Mouse (Mus musculus) hindbrain, embryonic 14.5 days (tissue): ENCODE results near the gene Taar6. TPM values are rescaled to one million over a fixed set of nuclear protein-coding genes. Genes with fewer than 3 reads are reported as not detected.

Experiments used
- ATAC-seq: fragments of 200-750 bp; cut with Nextera tagmentation; 2 replicates; pipeline ENCODE4 v1.8.0; 2017; ENCODE audit warnings: moderate number of reproducible peaks, mild to moderate bottlenecking, moderate TSS enrichment, moderate library complexity; ENCODE audit not compliant: low FRiP score
- DNase-seq: peaks from one replicate; pipeline ENCODE4 v3.0.0-alpha.2; 2015; ENCODE audit warnings: low spot score
- H3K27ac ChIP-seq: fragments of 300-500 bp; sonication (generic); 2 replicates; pipeline ENCODE4 v1.5.1; 2014; ENCODE audit warnings: mild to moderate bottlenecking, moderate library complexity
- H3K27me3 ChIP-seq: fragments of 300-500 bp; sonication (generic); 2 replicates; pipeline ENCODE4 v1.6.1; 2014; ENCODE audit warnings: mild to moderate bottlenecking, low read length, mixed read lengths; ENCODE audit not compliant: control insufficient read depth, insufficient read depth
- H3K36me3 ChIP-seq: fragments of 300-500 bp; sonication (generic); replicated peaks from 2 replicates; pipeline ENCODE4 v1.6.1; 2014; ENCODE audit not compliant: control insufficient read depth, insufficient read depth
- H3K4me1 ChIP-seq: fragments of 300-500 bp; sonication (generic); replicated peaks from 2 replicates; pipeline ENCODE4 v1.6.1; 2014; ENCODE audit warnings: antibody characterized with exemption, low read length, mixed read lengths; ENCODE audit not compliant: control insufficient read depth, insufficient read depth
- H3K4me2 ChIP-seq: fragments of 300-500 bp; sonication (generic); replicated peaks from 2 replicates; pipeline ENCODE4 v1.6.1; 2014; ENCODE audit warnings: mild to moderate bottlenecking, moderate library complexity
- H3K4me3 ChIP-seq: fragments of 300-500 bp; sonication (generic); replicated peaks from 2 replicates; pipeline ENCODE4 v1.5.1; 2014; ENCODE audit warnings: mild to moderate bottlenecking, low read length
- H3K9ac ChIP-seq: fragments of 300-500 bp; sonication (generic); 2 replicates; pipeline ENCODE4 v1.6.1; 2014
- H3K9me3 ChIP-seq: fragments of 300-500 bp; sonication (generic); 2 replicates; pipeline ENCODE4 v1.6.1; 2016; ENCODE audit warnings: low read length; ENCODE audit not compliant: control insufficient read depth
- WGBS: fragments of 180-500 bp; shearing (Covaris S2); extraction: QIAGEN DNeasy Blood & Tissue Kit; methylation state at CpG from one replicate; pipeline ENCODE4 v1.1.7; 2014; 5-methylcytosine and 5-hydroxymethylcytosine counted together
- polyA plus RNA-seq: library from polyadenylated mRNA; unstranded; fragments of >200 nt; fragmentation: Nextera tagmentation; extraction: Ambion mirVana; gene quantifications from 2 replicates; pipeline ENCODE4 v1.2.1, GENCODE M21; 2014

Gene Taar6
- not detected in 2 replicates for polyA plus RNA-seq

DNA sequence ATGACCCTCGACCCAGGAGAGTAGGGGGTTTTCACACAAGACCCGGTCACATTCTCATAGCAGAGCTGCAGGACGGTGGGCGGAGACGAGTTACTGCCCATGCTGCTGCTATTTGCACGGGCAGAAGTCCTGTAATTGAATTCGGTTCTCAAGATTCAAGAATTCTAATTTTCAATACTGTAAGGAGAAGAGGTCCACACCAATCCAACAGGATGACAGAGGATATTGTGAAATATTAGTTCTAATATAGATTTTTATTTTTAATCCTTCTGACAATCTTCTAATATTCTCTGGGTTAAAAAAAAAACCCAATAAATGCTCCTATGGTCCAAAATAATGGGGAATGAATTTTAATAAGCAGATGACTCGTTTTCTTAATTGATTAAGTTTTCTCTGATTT is at the start of gene Taar6:
Gene Taar6 (minus strand): TSS at position 101 of the 400 bp plus-strand sequence.
- H3K4me2 ChIP-seq, result no peak within 1 kb of the TSS
- H3K4me1 ChIP-seq, result no peaks in the 10 kb centered on the region
- 71% methylated on average over 8 of the region's 8 CpGs for WGBS
- no peak for ATAC-seq
- no peak within 1 kb of the TSS for H3K9ac ChIP-seq
- H3K9me3 ChIP-seq, result no peaks in the 10 kb centered on the region
- no peak within 1 kb of the TSS for H3K27ac ChIP-seq
- no peak for DNase-seq
- no peaks in the 10 kb centered on the region for H3K36me3 ChIP-seq
- no peaks in the 10 kb centered on the region for H3K27me3 ChIP-seq
- no peak within 1 kb of the TSS for H3K4me3 ChIP-seq

DNA sequence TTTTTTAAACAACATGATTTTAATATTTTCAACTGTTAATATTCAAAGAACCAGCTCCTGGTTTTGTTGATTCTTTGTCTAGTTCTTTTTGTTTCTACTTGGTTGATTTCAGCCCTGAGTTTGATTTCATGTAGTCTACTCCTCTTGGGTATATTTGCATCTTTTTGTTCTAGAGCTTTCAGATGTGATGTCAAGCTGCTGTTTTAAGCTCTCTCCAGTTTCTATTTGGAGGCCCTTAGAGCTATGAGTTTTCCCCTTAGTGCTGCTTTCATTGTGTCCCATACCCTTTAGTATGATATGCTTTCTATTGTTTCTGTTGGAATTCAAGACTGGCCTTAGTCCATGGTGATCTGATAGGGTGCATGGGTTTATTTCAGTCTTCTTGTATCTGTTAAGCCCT is 45.9 kb upstream of the Taar6 start:
- Histone ChIP-seq H3K9ac (no peak overlapping the region), H3K4me3 (no peak overlapping the region), H3K4me2 (no peak overlapping the region), H3K9me3 (no peaks in the 10 kb centered on the region), H3K27me3 (no peaks in the 10 kb centered on the region), H3K27ac (no peak overlapping the region), H3K36me3 (no peaks in the 10 kb centered on the region), H3K4me1 (no peaks in the 10 kb centered on the region)
- DNase-seq, result no peak
- ATAC-seq, result no peak

DNA sequence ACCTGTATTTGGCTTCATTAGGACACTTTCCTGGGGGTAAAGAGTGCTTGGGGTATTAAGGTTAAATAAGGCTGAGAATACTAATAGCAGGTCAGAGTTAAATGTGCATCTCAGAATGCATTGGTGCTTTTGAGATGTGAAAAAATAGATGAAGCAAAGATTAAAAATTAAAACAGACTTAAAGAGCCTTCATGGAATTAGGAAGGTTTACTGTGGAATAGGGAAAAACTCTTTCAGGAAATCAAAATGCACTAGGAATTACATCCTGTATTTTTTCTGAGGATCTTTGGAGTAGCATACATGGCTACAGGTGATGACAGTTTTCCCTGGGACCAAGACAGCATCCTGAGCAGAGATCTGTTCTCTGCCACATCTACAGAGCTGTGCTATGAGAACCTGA is 41.5 kb upstream of the Taar6 start, which contains the start of gene Taar7d:
Gene Taar7d (plus strand): TSS at position 301 of the 400 bp plus-strand sequence.
- no peaks in the 10 kb centered on the region for H3K4me1 ChIP-seq
- ATAC-seq, result no peak

DNA sequence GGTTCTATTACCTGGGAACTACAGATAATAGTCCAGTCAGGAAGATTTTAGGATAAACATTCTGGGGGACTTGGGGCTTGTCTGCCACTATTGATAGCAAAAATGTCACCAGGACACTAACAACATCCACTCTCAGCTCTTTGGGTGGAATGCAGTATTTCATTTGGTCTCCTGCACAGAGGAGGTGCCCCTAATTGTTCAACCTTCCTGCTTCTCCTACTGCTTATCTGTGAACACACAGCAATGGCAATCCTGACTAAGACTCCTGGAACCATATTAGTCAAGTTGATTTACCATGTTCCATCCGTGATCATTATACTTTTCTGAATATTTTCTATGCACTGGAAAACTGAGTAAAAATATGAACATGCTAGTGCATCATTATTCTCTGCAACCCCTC is 22.7 kb upstream of the Taar6 start:
- Histone ChIP-seq H3K9ac (no peak overlapping the region), H3K4me2 (no peak overlapping the region), H3K27me3 (no peaks in the 10 kb centered on the region), H3K27ac (no peak overlapping the region), H3K36me3 (no peaks in the 10 kb centered on the region), H3K9me3 (no peaks in the 10 kb centered on the region), H3K4me3 (no peak overlapping the region), H3K4me1 (no peaks in the 10 kb centered on the region)
- ATAC-seq (no peak), DNase-seq (no peak)
- 95% methylated on average over 1 of the region's 1 CpGs for WGBS

More for the DNA sequence above, 41.5 kb upstream of the Taar6 start, which contains the start of gene Taar7d:
- DNase-seq, result no peak
- H3K9me3 ChIP-seq, result no peaks in the 10 kb centered on the region
- no peak within 1 kb of the TSS for H3K27ac ChIP-seq
- no peak within 1 kb of the TSS for H3K4me2 ChIP-seq
- no peak within 1 kb of the TSS for H3K4me3 ChIP-seq
- H3K9ac ChIP-seq, result no peak within 1 kb of the TSS
- no peaks in the 10 kb centered on the region for H3K36me3 ChIP-seq
- H3K27me3 ChIP-seq, result no peaks in the 10 kb centered on the region

DNA sequence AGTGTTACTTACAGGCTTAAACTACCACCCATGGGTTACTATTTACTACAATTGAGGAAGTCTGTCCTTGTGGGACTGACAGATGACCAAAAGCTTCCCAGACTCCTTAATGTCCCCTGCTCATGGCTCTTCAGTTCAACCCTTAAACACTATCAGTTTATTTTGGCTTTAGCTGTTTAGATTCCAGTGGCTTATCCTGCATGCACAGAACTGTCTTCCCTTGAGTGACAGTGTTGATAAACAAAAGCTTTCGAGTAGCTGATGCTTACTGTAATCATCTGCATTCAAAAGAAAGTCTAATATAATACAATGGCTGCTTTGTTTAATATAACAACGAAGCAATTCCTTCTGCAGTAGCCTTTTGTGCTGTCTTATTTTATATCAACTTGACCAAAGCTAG is 21.6 kb upstream of the Taar6 start:
- H3K4me1 ChIP-seq, result no peaks in the 10 kb centered on the region
- ATAC-seq (no peak), DNase-seq (no peak)
- H3K27ac ChIP-seq, result no peak overlapping the region
- WGBS, result 58% methylated on average over 2 of the region's 2 CpGs
- no peaks in the 10 kb centered on the region for H3K36me3 ChIP-seq
- no peaks in the 10 kb centered on the region for H3K9me3 ChIP-seq
- no peaks in the 10 kb centered on the region for H3K27me3 ChIP-seq
- no peak overlapping the region for H3K4me3 ChIP-seq
- H3K9ac ChIP-seq, result no peak overlapping the region
- H3K4me2 ChIP-seq, result no peak overlapping the region

DNA sequence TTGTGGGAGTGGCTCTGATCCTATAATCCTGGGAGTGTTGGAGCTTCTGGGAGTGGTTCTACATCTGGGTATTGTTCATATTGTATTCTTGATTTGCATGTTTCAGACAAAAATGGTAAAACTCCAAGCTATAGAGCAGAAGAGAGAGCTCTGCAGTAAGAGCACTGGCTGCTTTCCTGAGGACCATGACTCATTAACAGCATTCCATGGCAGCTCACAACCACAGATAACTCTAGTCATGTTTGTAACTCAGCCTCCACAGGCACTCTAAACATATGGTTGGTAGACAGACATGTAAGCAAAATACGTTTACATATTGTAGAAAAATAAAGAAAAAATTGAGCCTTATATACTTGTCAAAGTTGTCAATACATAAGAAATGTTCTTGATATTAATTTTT is 21.0 kb upstream of the Taar6 start:
- DNase-seq (no peak), ATAC-seq (no peak)
- no peak overlapping the region for H3K27ac ChIP-seq
- H3K36me3 ChIP-seq, result no peaks in the 10 kb centered on the region
- H3K9me3 ChIP-seq, result no peaks in the 10 kb centered on the region
- H3K27me3 ChIP-seq, result no peaks in the 10 kb centered on the region
- no peak overlapping the region for H3K4me3 ChIP-seq
- no peak overlapping the region for H3K4me2 ChIP-seq
- H3K9ac ChIP-seq, result no peak overlapping the region
- 85% methylated on average over 1 of the region's 1 CpGs for WGBS
- no peaks in the 10 kb centered on the region for H3K4me1 ChIP-seq

DNA sequence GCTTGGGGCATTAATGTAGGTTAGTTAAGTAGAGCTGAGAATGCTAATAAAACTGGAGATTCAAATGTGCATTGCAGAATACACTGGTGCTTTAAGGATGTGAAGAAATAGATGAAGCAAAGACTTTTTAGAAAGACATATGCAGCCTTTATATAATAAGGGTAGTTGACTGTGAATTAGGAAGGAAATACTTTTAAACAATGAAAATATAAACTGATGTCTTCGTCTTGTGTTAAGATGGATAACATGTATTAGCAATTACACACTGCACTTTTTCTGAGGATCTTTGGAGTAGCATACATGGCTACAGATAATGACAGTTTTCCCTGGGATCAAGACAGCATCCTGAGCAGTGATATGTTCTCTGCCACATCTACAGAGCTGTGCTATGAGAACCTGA is 14.2 kb upstream of the Taar6 start, which contains the start of gene Taar7b:
Gene Taar7b (plus strand): TSS at position 301 of the 400 bp plus-strand sequence.
- Histone ChIP-seq H3K4me3 (no peak within 1 kb of the TSS), H3K27me3 (no peaks in the 10 kb centered on the region), H3K9me3 (no peaks in the 10 kb centered on the region), H3K27ac (no peak within 1 kb of the TSS), H3K4me1 (no peaks in the 10 kb centered on the region), H3K4me2 (no peak within 1 kb of the TSS), H3K36me3 (no peaks in the 10 kb centered on the region), H3K9ac (no peak within 1 kb of the TSS)
- WGBS, result 91% methylated on average over 1 of the region's 1 CpGs
- ATAC-seq, result no peak
- no peak for DNase-seq

DNA sequence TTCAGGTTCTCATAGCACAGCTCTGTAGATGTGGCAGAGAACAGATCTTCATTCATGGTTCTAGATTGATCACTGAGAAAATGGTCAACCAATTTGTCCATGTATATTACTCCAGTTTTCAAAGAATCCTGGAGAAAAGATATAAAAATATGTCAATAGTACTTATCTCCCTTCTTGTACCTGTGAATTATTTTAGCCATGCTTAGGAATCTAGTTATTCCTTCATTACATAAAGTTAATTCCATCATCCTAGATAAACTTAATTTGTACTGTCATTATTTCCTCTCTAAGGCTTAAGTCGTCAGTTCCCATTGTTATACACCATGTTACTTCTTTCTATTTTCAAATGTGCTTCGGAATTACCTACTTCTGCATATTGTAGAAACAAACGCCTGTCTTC is 7.9 kb upstream of the Taar6 start, which contains the start of gene Taar7a:
Gene Taar7a (minus strand): TSS at position 101 of the 400 bp plus-strand sequence.
- no peaks in the 10 kb centered on the region for H3K9me3 ChIP-seq
- no peak within 1 kb of the TSS for H3K27ac ChIP-seq
- no peak for DNase-seq
- H3K27me3 ChIP-seq, result no peaks in the 10 kb centered on the region
- no peak for ATAC-seq
- H3K9ac ChIP-seq, result no peak within 1 kb of the TSS
- WGBS, result 84% methylated on average over 3 of the region's 3 CpGs
- no peaks in the 10 kb centered on the region for H3K36me3 ChIP-seq
- H3K4me3 ChIP-seq, result no peak within 1 kb of the TSS
- no peaks in the 10 kb centered on the region for H3K4me1 ChIP-seq
- H3K4me2 ChIP-seq, result no peak within 1 kb of the TSS

DNA sequence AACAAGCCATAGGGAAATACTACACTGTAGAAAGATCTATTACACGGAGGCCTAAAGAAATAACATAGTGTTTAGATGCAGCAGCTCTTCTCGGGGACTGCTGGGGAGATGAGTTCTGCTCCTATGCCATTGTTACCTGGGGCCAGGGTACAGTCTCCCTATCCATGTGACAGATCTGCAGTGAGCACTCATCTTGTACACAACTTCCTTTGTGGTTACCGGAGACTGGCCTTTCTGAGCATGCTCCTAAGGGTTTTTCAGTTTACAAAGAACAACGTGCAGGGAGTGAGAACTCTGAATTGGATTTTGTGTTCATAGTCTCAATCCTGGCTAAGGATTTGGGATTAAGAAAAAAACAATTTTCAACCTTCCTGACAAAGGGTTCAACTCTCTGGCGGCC is 973 bp upstream of the Taar6 start:
- no peak overlapping the region for H3K9ac ChIP-seq
- H3K9me3 ChIP-seq, result no peaks in the 10 kb centered on the region
- WGBS, result 80% methylated on average over 5 of the region's 5 CpGs
- DNase-seq (no peak), ATAC-seq (no peak)
- no peaks in the 10 kb centered on the region for H3K36me3 ChIP-seq
- no peak overlapping the region for H3K4me2 ChIP-seq
- H3K27ac ChIP-seq, result no peak overlapping the region
- H3K27me3 ChIP-seq, result no peaks in the 10 kb centered on the region
- no peaks in the 10 kb centered on the region for H3K4me1 ChIP-seq
- no peak overlapping the region for H3K4me3 ChIP-seq
